Mouse (Mus musculus) thymus, adult 2 months (tissue): ENCODE results near the gene Mpp3. TPM values are rescaled to one million over a fixed set of nuclear protein-coding genes. Genes with fewer than 3 reads are reported as not detected.

Experiments
- DNase-seq: peaks from one replicate; pipeline ENCODE4 v3.0.0; 2021
- H3K27ac ChIP-seq: fragments of 200-500 bp; 2 replicates; pipeline ENCODE4 v1.5.1; 2012; ENCODE audit warnings: low read length, control low read depth; ENCODE audit not compliant: control insufficient read depth, insufficient read depth
- H3K27me3 ChIP-seq: fragments of 200-500 bp; 2 replicates; pipeline ENCODE4 v1.6.1; 2012; ENCODE audit warnings: mild to moderate bottlenecking, low read length, moderate library complexity, mixed read lengths; ENCODE audit not compliant: control insufficient read depth, insufficient read depth
- H3K36me3 ChIP-seq: fragments of 200-500 bp; 2 replicates; pipeline ENCODE4 v1.6.1; 2012; ENCODE audit warnings: mild to moderate bottlenecking, low read length, moderate library complexity; ENCODE audit not compliant: control insufficient read depth, insufficient read depth
- H3K4me1 ChIP-seq: fragments of 200-500 bp; replicated peaks from 2 replicates; pipeline ENCODE4 v1.6.1; 2012; ENCODE audit warnings: low read length; ENCODE audit not compliant: control insufficient read depth, insufficient read depth
- H3K4me3 ChIP-seq: fragments of 200-500 bp; 2 replicates; pipeline ENCODE4 v1.5.1; 2012; ENCODE audit warnings: mild to moderate bottlenecking, low read length, control low read depth, moderate library complexity; ENCODE audit not compliant: control insufficient read depth, insufficient read depth
- CTCF ChIP-seq: fragments of 200-500 bp; IDR thresholded peaks from 2 replicates; pipeline ENCODE4 v1.5.1; 2012; ENCODE audit warnings: mild to moderate bottlenecking, control low read depth, low read length, moderate library complexity, borderline replicate concordance; ENCODE audit not compliant: control insufficient read depth, poor library complexity, insufficient read depth; ENCODE audit errors: extremely low read depth
- POLR2A ChIP-seq: fragments of 200-500 bp; IDR thresholded peaks from 2 replicates; pipeline ENCODE4 v1.6.1; 2012; ENCODE audit warnings: mild to moderate bottlenecking, low read length, control low read depth, moderate library complexity; ENCODE audit not compliant: control insufficient read depth, poor library complexity, insufficient read depth; ENCODE audit errors: extremely low read depth
- WGBS: fragments of 180-500 bp; shearing (Covaris S2); methylation state at CpG from one replicate; pipeline ENCODE4 v1.1.7; 2018; 5-methylcytosine and 5-hydroxymethylcytosine counted together
- polyA plus RNA-seq: library from polyadenylated mRNA; depleted of rRNA; stranded (reverse); fragments of >200 nt; gene quantifications from 2 replicates; pipeline ENCODE4 v1.2.3, GENCODE M21; 2012

Mpp3 gene
- polyA plus RNA-seq, 1 experiment: 0.50 TPM

DNA sequence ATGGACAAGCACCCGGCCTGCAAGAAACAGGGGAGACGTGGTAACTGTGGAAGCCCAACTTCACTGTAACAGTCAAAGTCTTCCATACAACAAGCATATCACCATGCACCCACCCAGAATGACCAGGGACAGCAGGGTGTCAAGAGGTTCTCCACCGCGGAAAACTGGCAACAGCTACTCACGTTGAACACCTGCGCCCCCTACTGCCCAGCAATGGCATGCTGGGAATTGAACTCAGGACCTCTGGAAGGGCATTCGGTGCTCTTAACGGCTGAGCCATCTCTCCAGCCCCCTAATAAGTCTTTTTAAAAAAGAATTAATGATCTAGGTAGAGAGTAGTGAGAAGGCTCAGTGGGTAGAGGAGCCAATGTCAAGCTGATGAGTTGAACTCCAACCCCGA lies 53.3 kb downstream of the Mpp3 start:
- no peak for DNase-seq
- 77% methylated on average over 9 of the region's 9 CpGs for WGBS
- TF ChIP-seq POLR2A (no peak), CTCF (no peak)
- Histone ChIP-seq H3K36me3 (no peaks in the 10 kb centered on the region), H3K27me3 (no peaks in the 10 kb centered on the region), H3K27ac (no peak overlapping the region), H3K4me3 (no peak overlapping the region), H3K4me1 (no peaks in the 10 kb centered on the region)

- no peak for DNase-seq
- Histone ChIP-seq H3K27me3 (no peaks in the 10 kb centered on the region), H3K36me3 (no peaks in the 10 kb centered on the region), H3K4me3 (no peak overlapping the region), H3K4me1 (no peaks in the 10 kb centered on the region), H3K27ac (no peak overlapping the region)
- WGBS: 61% methylated on average over 6 of the region's 6 CpGs
- no peak for TF ChIP-seq CTCF
- no peak for TF ChIP-seq POLR2A
Observed at GRCm38 (mm10) chr11:101974181-101974580, 54.1 kb downstream of the Mpp3 start.

DNA sequence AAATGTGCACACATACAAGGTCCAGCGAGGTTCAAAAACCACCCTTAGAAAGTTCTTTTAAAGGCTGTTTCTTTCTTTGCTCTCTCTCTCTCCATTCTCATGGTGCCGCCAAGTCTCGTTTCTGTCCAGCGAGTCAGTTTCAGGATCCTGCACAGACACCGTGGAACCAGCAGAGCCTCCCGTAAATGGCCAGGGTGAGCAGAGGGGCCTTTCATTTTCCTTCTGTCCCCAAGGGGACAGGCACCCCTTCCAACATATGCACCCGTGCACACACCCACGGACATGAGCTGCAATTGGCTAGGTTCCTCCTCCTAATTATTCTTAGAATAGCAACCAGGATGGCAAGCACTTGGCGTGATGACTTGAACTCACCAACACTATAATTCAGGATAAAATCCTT lies 54.8 kb downstream of the Mpp3 start:
- Histone ChIP-seq H3K36me3 (no peaks in the 10 kb centered on the region), H3K27me3 (no peaks in the 10 kb centered on the region), H3K4me3 (no peak overlapping the region), H3K4me1 (no peaks in the 10 kb centered on the region), H3K27ac (no peak overlapping the region)
- WGBS: 91% methylated on average over 9 of the region's 9 CpGs
- DNase-seq: no peak
- TF ChIP-seq CTCF (no peak), POLR2A (no peak)

GRCm38 (mm10) chr11:101972651-101973050 lies 55.6 kb downstream of the Mpp3 start:
- H3K27me3 ChIP-seq: no peaks in the 10 kb centered on the region
- DNase-seq: no peak
- no peaks in the 10 kb centered on the region for H3K4me1 ChIP-seq
- no peak overlapping the region for H3K27ac ChIP-seq
- TF ChIP-seq CTCF: no peak
- TF ChIP-seq POLR2A: no peak
- no peak overlapping the region for H3K4me3 ChIP-seq
- 98% methylated on average over 5 of the region's 5 CpGs for WGBS
- H3K36me3 ChIP-seq: no peaks in the 10 kb centered on the region

GRCm38 (mm10) chr11:101972097-101972496 lies 56.2 kb downstream of the Mpp3 start:
- no peak overlapping the region for H3K27ac ChIP-seq
- H3K36me3 ChIP-seq: no peaks in the 10 kb centered on the region
- 61% methylated on average over 3 of the region's 3 CpGs for WGBS
- no peak for DNase-seq
- H3K4me1 ChIP-seq: no peaks in the 10 kb centered on the region
- no peaks in the 10 kb centered on the region for H3K27me3 ChIP-seq
- no peak overlapping the region for H3K4me3 ChIP-seq
- no peak for TF ChIP-seq POLR2A
- no peak for TF ChIP-seq CTCF

- TF ChIP-seq CTCF (peak; percentile 62; the same call in 1 of the 2 replicates), POLR2A (no peak)
- H3K27ac ChIP-seq: no peak overlapping the region
- no peaks in the 10 kb centered on the region for H3K36me3 ChIP-seq
- no peaks in the 10 kb centered on the region for H3K4me1 ChIP-seq
- peak; percentile 31 for DNase-seq
- H3K4me3 ChIP-seq: no peak overlapping the region
- no peaks in the 10 kb centered on the region for H3K27me3 ChIP-seq
- 48% methylated on average over 3 of the region's 3 CpGs for WGBS
Observed at GRCm38 (mm10) chr11:101971410-101971809, 56.9 kb downstream of the Mpp3 start.

GRCm38 (mm10) chr11:101969835-101970234 lies 58.4 kb downstream of the Mpp3 start:
- Histone ChIP-seq H3K27me3 (no peaks in the 10 kb centered on the region; the same call in 1 of the 2 replicates), H3K27ac (no peak overlapping the region), H3K4me1 (no peaks in the 10 kb centered on the region), H3K4me3 (no peak overlapping the region), H3K36me3 (no peaks in the 10 kb centered on the region)
- no peak for TF ChIP-seq POLR2A
- TF ChIP-seq CTCF: no peak
- 88% methylated on average over 13 of the region's 13 CpGs for WGBS
- no peak for DNase-seq
